Mouse (Mus musculus): Measurements from ENCODE around the gene Pfpl. TPM values are rescaled to one million over a fixed set of nuclear protein-coding genes. Genes with fewer than 3 reads are reported as not detected.
A peak's percentile ranks its signal among the peaks of the same experiment; 100 is the strongest.

The Pfpl gene
- total RNA-seq, 2 experiments from 2014 or later, result not detected

GRCm38 (mm10) chr19:12464674-12465073 is 37.0 kb downstream of the Pfpl start:
- no peak for DNase-seq

GRCm38 (mm10) chr19:12465530-12466144 is 37.9 kb downstream of the Pfpl start:
- DNase-seq, result no peak

- DNase-seq, result peak; percentile 71
Observed at GRCm38 (mm10) chr19:12466204-12466603, 38.5 kb downstream of the Pfpl start.

- DNase-seq, result peak; percentile 60
Observed at GRCm38 (mm10) chr19:12467436-12467835, 39.7 kb downstream of the Pfpl start.

GRCm38 (mm10) chr19:12471866-12472265 is 44.2 kb downstream of the Pfpl start:
- DNase-seq, result no peak

- no peak for DNase-seq
Observed at GRCm38 (mm10) chr19:12472381-12472976, 44.8 kb downstream of the Pfpl start.

GRCm38 (mm10) chr19:12473201-12473641 is 45.5 kb downstream of the Pfpl start:
- DNase-seq, result no peak

- DNase-seq, result no peak
Observed at GRCm38 (mm10) chr19:12473951-12474350, 46.2 kb downstream of the Pfpl start.

- DNase-seq, result peak; percentile 97
Observed at GRCm38 (mm10) chr19:12475380-12476250, 47.9 kb downstream of the Pfpl start.

GRCm38 (mm10) chr19:12476721-12477270 is 49.1 kb downstream of the Pfpl start:
- DNase-seq, result no peak

GRCm38 (mm10) chr19:12478369-12478768 is 50.7 kb downstream of the Pfpl start:
- no peak for DNase-seq

Other genes starting within 250 kb of the Pfpl start
- not detected for gene Olfr1431, start 227.3 kb upstream of the Pfpl start, total RNA-seq (2021)
- not detected for gene Olfr1432, start 195.3 kb upstream of the Pfpl start, total RNA-seq (2021)
- not detected for gene Olfr262, start 186.2 kb upstream of the Pfpl start, total RNA-seq (2021)
- not detected for gene Olfr235, start 166.9 kb upstream of the Pfpl start, total RNA-seq (2021)
- gene Olfr1434, start 148.1 kb upstream of the Pfpl start, total RNA-seq (2021), result not detected
- not detected for gene Olfr1436, start 128.8 kb upstream of the Pfpl start, total RNA-seq (2021)
- not detected for gene Olfr1437, start 102.8 kb upstream of the Pfpl start, total RNA-seq (2021)
- gene Olfr1438-ps1, start 92.0 kb upstream of the Pfpl start, total RNA-seq (2021), result not detected
- gene Olfr1440, start 40.6 kb upstream of the Pfpl start, total RNA-seq (2021), result not detected
- gene Olfr1441, start 10.5 kb upstream of the Pfpl start, total RNA-seq (2021), result not detected
- 10 to 100 TPM; 15.1 to 16.1 TPM for gene Mpeg1, start 32.9 kb downstream of the Pfpl start, total RNA-seq (2021)
- gene Dtx4, start 73.5 kb downstream of the Pfpl start, total RNA-seq (2021), result 10 to 100 TPM; 22.5 to 24.4 TPM
- 10 to 100 TPM; 11.9 to 14.8 TPM for gene Fam111a, start 117.8 kb downstream of the Pfpl start, total RNA-seq (2021)
- 10 to 100 TPM; 20.3 to 53.3 TPM for gene Gm4952, start 172.1 kb downstream of the Pfpl start, total RNA-seq (2021)
- gene Glyat, start 205.4 kb downstream of the Pfpl start, total RNA-seq (2021), result 1 to 10 TPM; 4.0 to 6.2 TPM
- gene Olfr1442, start 242.5 kb downstream of the Pfpl start, total RNA-seq (2021), result not detected

Measured in adrenal gland, postnatal 10 days (tissue).